Mouse (Mus musculus) c-Kit-positive CD71-positive TER-119-positive erythroid progenitor cells, embryonic 14.5 days (primary cell): ENCODE results near the gene Syne2.

Experiments used
- DNase-seq: peaks from one replicate; pipeline ENCODE4 v3.0.0-alpha.2; 2013; ENCODE audit warnings: low spot score

The Syne2 gene

GRCm38 (mm10) chr12:76049343-76049742, 231.4 kb downstream of the Syne2 start:
- DNase-seq = no peak

- DNase-seq = no peak
These were observed 233.9 kb downstream of the Syne2 start for GRCm38 (mm10) chr12:76051879-76052278.

GRCm38 (mm10) chr12:76054653-76055052, 236.7 kb downstream of the Syne2 start:
- DNase-seq = no peak

GRCm38 (mm10) chr12:76063001-76063400, 245.1 kb downstream of the Syne2 start:
- no peak for DNase-seq

DNA sequence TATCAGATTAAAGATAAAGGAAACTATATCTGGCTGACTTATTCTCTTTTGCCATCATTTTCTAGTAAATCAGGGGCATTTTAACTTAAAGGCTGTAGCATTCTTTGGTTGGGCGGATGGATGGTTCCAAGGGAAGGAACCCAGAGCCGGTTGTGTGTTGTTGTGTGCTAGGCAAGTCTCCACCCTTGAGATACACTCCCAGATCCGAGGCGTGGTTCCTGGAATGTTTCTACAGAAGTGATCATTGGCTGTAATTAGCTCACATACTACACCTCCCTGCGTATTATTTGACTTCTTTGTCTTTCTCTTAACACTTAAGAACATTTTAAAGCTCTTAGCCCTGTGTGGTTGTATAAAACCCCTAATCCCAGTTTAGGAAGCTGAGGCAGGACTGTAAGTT, 252.5 kb downstream of the Syne2 start:
- DNase-seq = no peak

- no peak for DNase-seq
These were observed 254.3 kb downstream of the Syne2 start for GRCm38 (mm10) chr12:76071935-76072849.

DNA sequence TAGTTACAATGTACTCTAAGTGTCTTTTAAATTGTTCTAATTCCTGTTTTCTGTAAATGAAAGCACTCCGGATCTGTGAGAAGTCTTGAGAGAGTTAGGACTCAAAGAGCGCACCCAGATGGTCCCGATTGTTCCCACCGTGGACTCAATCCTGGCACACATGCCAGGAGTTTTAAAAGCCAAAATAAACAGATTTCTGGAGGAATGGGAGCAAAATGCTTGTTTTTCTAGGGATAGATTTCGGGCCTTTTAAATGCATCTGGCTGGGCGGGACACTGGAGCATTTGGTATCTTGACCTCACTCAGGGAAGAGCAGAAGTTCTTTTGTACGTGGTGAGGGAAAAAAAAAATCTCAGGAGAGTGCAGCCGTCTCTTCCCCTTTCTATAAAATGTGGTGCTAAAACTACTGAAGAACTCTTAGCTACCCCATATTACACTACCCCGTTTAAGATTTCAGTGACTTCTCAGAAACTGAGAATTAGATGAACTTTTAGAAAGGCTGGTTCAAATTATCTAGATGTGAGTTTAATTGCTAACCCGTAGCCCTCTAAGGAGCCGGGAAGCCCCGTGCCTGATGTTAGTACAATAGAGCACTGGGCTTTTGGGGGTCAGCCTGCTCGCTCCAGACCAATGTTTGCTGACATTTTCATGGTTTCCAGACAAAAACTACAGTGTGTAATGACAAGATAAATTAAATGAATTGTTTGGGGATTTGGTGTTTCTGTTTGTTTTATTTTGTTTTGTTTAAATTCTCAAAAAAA, 255.3 kb downstream of the Syne2 start:
- DNase-seq = no peak

- DNase-seq = no peak
These were observed 256.0 kb downstream of the Syne2 start for GRCm38 (mm10) chr12:76073981-76074380.

DNA sequence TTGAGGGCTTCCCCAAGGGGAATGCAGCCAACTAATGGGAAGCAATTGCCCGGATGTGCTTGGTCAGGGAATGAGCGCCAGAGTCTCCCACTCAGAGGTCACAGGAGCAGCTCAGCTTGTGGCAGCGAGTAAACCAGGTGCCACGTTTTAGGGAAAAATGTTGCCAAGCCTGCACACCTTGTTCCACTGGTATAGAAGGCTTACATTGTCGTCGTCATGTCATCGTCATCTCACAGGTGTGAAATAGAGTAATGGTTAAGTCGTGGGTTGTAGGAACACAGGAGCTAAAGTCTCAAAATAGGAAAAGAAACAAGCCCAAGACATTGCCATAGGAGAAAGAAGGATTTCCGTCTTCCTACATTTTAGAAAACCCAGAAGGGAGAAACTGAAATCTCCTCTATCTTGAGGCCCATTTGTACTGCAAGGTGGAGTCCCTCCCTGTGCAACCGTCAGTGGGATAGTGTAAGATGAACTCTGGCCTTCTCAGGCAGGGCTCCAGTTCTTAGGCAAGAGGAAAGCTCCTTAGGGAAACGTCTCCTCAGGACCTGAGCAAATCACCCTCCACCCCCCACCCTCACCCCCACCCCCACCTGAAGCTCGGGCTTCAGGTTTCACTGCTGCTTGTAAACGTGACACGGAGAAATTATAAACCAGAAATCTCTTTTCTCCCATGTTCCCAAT, 263.1 kb downstream of the Syne2 start:
- DNase-seq = no peak

DNA sequence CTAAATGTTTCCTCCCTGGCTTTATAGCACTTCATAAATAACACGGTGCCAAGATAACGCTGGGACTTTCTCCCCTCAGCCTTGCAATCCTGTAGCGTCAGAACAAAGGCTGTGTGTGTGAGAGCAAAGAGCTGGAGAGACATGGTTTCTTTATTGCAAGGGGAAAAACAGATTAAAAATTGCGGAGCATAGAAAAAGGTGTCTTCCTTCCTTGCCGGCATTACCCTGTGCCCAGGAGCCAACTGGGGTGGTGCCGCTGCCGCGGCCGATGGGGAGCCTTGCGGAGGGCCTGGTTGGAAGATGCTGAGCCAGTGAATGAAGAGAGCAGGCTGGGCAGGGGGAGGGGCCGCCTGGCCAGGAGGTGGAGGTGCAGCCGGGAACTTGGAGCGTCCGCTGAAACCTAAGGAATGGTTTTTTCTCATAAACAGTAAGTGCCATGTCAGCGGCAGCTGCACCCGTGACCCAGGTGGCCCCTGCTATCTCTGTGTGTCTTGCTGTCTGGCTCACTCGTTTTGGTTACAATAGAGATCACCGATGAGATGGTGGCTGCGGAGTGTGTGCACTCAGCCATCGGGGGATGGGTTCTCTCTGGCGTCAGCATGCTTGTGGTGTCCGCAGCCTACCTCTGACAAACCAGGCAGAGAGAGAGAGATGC, 263.8 kb downstream of the Syne2 start:
- DNase-seq = no peak

- DNase-seq = no peak
These were observed 267.1 kb downstream of the Syne2 start for GRCm38 (mm10) chr12:76085066-76085465.

DNA sequence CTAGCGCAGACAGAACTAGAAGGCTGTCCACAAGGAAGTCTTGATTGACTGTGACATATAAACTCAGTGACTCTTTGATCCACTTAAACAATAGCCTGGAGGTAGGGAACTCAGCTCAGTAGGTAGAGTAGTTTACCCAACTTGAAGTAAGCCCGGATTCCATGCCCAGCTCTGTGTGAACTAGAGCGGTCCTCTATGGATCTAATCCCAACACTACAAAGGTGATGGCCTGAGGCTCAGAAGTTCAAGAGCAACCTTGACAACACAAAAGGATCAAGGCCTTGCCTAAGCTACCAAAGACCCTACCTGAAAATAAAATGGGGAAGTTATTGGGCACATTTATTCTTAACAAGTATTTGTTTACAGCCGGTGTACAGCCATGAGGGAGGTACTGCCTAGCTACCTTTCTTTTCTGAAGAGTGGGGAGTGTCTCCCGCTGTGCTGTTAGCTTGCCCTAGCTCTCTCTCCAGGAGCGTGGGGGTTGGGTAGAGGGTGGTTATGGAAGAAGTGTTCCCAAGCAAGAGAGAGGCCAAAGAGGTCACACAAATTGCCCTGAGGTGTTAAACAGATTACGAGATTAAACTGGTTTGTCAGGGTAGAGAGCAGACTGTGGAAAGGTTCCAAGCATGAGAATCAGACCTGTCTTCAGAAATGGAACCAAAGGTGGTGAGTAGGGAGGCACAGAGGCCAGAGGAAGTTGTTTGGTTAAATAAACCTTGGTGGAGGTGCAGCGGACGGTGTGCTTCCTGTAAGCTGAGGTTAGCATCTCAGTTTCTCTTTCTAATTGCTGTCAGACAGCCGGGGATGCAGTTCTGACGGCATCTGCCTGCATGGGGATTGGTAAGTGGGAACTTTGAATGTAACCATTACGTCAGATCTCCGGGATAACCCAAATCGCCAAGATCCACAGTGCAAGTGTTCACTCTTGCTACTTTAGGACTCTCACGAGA, 268.3 kb downstream of the Syne2 start:
- no peak for DNase-seq

DNA sequence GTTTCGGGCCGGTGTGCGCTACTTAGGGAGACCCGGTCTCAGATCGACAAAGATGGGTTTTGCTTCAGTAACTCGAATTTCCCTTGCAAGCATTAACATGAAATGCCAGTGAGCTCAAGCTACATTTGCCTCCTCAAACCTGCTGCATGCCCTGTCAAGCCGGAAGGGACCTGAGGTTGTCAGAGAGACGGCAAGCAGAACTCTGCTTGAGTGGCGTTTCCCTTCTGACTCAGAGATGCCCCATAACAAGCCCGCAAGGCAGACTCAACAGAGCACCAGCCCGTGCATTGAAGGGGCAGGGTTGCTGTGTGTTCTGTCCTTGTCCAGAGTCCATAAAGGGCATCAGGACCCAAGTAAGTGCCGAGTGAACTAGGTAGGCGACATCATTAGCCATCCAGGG, 269.1 kb downstream of the Syne2 start:
- DNase-seq = no peak

- no peak for DNase-seq
These were observed 275.0 kb downstream of the Syne2 start for GRCm38 (mm10) chr12:76092789-76093466.

DNA sequence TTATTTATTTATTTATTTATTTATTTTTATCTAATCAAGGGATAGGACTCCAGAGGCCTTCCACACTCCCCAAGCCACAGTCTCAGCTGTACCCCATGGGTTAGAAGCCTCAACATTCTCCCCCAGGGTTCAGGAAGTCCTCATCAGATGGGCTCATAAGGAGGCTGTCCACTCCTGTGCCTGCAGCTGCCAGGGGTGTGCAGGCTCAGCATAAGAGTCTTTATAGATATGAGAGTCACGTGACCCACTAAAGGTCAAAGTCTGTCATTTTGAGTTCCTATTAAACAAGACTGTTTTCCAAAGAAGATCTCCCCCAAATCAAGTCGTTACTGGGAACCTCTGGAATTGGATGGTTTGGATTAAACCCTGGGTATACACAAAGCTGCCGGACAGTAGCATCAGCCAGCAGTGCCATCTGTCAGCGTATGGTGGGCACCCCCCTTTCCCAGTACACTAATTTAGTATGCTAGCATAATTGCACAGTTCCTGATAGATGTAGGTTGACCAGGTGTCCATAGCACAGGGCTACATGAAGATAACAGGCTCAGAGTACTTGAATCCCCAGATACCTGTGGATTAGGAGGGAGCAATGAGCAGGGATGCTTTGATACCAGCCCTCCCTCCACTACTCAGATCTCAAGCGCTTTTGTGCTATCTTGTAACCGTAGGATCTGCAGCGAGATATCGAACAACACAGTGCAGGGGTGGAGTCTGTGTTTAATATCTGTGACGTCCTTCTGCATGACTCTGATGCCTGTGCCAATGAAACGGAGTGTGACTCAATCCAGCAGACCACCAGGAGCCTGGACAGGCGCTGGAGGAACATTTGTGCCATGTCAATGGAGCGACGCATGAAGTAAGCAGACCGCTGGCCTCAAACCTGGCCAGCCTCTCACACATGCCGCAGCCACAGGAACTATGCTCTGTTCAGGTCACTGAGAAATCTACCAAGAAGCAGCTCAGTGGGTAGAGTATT, 276.0 kb downstream of the Syne2 start:
- DNase-seq = no peak

- DNase-seq = no peak
These were observed 277.4 kb downstream of the Syne2 start for GRCm38 (mm10) chr12:76095117-76096035.

GRCm38 (mm10) chr12:76102621-76103020, 284.7 kb downstream of the Syne2 start:
- no peak for DNase-seq
